Mouse (Mus musculus): ENCODE measurements at regions not wholly inside any gene's neighbourhood (a gene's known extent, or its start where the extent isn't known, plus 50 kb on each side); places are given as distances from the start of the nearest gene placed in this dataset.

DNA sequence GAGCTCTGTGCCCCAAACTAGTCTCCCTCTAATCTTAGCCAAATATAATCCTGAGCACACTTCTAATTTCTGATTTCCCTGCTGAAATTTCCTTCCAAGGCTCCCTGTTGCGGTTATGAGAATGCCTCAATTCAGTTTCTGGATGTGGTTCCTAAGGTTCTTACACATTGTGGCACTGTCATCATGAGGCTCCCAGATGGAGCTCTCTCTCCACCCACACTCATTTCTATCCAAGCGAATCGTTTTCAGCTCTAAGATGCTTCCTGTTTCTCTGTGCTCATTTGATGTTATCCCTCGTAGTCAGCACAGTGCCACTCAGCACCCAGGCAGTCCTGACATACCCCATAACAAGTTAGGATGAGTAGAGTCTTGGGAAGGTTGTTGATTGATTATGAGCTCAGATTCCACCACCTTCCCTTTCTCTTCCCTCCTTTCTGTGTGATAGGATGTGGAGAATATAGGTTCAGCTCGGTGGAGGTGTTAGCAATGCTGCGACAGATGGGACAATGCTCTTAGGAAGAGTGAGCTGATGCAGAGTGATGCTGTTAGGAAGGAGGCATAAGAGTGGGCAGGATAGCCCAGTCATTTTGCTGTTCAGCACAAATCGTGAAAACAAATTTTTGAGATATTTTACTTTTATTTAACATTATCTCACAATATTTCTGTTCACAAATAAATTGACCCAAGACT lies 808.7 kb upstream of the Zeb2 start:
- Histone ChIP-seq H3K9me3 (replicated peaks) (no peaks in the 10 kb centered on the region), H3K27me3 (no peaks in the 10 kb centered on the region), H3K4me1 (replicated peaks) (no peaks in the 10 kb centered on the region), H3K4me2 (no peak overlapping the region), H3K36me3 (replicated peaks) (no peaks in the 10 kb centered on the region), H3K4me3 (replicated peaks) (no peak overlapping the region), H3K27ac (replicated peaks) (no peak overlapping the region), H3K9ac (no peak overlapping the region)
- 56% methylated on average over 7 of the region's 7 CpGs for WGBS (ENCODE audit: insufficient replicate concordance)
- no peak for ATAC-seq (ENCODE audit: insufficient read depth)

DNA sequence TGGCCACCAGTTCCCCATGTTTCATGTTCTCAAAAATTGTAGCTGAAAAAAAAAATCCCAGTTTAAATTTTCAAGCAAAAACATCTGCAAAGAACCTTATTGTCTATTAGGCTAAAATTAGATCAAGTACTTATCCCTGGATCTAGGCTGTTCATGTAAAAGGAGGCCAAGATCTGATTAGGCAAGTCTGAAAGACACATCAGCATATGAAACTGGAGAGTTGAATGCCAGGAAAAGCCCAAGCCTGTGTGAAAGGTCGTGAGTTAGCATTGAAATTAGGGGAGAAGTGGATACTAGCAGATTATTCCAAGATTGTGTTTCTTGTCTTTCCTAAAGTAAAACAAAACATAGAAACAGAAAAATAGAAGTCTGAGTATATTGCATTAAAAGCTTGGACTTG lies 791.7 kb upstream of the Zeb2 start:
- Histone ChIP-seq H3K9me3 (replicated peaks) (no peaks in the 10 kb centered on the region), H3K27me3 (no peaks in the 10 kb centered on the region), H3K36me3 (replicated peaks) (no peaks in the 10 kb centered on the region), H3K4me1 (replicated peaks) (no peaks in the 10 kb centered on the region), H3K4me3 (replicated peaks) (no peak overlapping the region), H3K27ac (replicated peaks) (no peak overlapping the region), H3K4me2 (no peak overlapping the region), H3K9ac (no peak overlapping the region)
- WGBS (ENCODE audit: insufficient replicate concordance), result 19% methylated on average over 1 of the region's 1 CpGs
- ATAC-seq (ENCODE audit: insufficient read depth), result no peak

DNA sequence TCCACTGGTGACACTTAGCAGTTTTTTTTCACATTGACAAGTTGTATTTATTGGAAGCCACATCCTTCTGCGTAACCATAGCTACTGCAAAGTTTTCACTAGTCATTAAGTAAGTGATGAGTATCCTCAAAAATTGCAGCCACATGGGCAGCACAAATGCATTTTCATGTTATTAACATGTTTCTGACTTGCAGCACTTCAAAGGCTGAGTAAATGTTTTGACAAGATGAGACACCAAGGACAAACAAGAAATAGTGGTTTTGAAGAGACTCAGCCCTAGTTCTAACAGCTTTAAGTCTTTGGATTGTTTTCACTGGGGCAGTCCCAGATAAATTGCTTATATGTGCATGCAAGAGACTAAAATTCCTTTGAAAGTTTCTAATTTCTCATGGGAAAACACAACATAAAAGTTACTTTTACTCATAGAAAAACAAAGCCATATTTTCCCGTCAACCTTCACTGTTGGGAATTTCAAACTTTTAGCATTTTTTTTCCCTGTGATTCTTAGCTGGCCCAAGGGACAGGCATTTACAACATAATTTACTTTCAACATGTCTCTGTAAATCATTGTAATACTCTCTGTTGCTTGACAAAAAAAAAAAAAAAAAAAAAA lies 787.5 kb upstream of the Zeb2 start:
- Histone ChIP-seq H3K9ac (no peak overlapping the region), H3K4me1 (replicated peaks) (no peaks in the 10 kb centered on the region), H3K27me3 (no peaks in the 10 kb centered on the region), H3K27ac (replicated peaks) (no peak overlapping the region), H3K4me3 (replicated peaks) (no peak overlapping the region), H3K4me2 (no peak overlapping the region), H3K9me3 (replicated peaks) (no peaks in the 10 kb centered on the region), H3K36me3 (replicated peaks) (no peaks in the 10 kb centered on the region)
- no peak for ATAC-seq (ENCODE audit: insufficient read depth)
- 69% methylated on average over 2 of the region's 2 CpGs for WGBS (ENCODE audit: insufficient replicate concordance)

DNA sequence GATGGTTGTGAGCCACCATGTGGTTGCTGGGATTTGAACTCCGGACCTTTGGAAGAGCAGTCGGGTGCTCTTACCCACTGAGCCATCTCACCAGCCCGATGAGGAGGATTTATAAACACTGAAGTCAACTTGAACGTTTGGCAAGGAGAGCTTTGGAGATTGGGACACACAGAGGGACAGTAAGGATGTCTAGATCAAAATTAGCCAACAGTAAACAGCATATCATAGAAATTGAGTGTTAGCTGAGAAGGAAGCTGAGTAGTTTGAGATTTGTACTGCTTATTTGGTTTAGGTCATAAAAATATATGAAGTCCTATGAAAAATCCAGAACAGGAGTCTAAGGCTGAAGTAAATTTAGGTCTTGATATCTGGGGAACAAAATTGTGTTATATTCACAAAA lies 786.9 kb upstream of the Zeb2 start:
- H3K36me3 ChIP-seq (replicated peaks), result no peaks in the 10 kb centered on the region
- no peaks in the 10 kb centered on the region for H3K9me3 ChIP-seq (replicated peaks)
- H3K4me3 ChIP-seq (replicated peaks), result no peak overlapping the region
- no peak overlapping the region for H3K4me2 ChIP-seq
- WGBS (ENCODE audit: insufficient replicate concordance), result 59% methylated on average over 4 of the region's 4 CpGs
- H3K4me1 ChIP-seq (replicated peaks), result no peaks in the 10 kb centered on the region
- no peak overlapping the region for H3K27ac ChIP-seq (replicated peaks)
- no peaks in the 10 kb centered on the region for H3K27me3 ChIP-seq
- ATAC-seq (ENCODE audit: insufficient read depth), result no peak
- no peak overlapping the region for H3K9ac ChIP-seq

DNA sequence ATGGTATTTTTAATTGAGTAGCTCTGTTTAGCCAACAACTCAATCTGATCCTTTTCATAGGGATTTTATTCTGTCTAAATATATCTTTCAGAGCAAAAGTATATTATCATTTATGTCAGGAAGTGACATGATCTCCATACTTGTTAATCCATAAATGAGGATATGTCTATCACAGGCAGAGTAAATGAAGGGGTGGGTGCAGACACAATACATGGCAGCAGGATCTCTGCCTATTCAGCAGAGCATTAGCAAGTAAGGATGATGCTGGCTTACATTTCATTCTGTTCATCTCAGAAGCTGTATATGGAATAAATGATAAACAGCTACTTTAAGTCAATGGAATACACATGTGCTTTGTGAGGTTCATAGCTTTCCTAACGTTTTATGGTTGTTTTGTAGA lies 786.2 kb upstream of the Zeb2 start:
- Histone ChIP-seq H3K4me3 (replicated peaks) (no peak overlapping the region), H3K4me1 (replicated peaks) (no peaks in the 10 kb centered on the region), H3K4me2 (no peak overlapping the region), H3K27me3 (no peaks in the 10 kb centered on the region), H3K27ac (replicated peaks) (no peak overlapping the region), H3K9me3 (replicated peaks) (no peaks in the 10 kb centered on the region), H3K9ac (no peak overlapping the region), H3K36me3 (replicated peaks) (no peaks in the 10 kb centered on the region)
- no peak for ATAC-seq (ENCODE audit: insufficient read depth)
- WGBS (ENCODE audit: insufficient replicate concordance), result 45% methylated on average over 1 of the region's 1 CpGs

DNA sequence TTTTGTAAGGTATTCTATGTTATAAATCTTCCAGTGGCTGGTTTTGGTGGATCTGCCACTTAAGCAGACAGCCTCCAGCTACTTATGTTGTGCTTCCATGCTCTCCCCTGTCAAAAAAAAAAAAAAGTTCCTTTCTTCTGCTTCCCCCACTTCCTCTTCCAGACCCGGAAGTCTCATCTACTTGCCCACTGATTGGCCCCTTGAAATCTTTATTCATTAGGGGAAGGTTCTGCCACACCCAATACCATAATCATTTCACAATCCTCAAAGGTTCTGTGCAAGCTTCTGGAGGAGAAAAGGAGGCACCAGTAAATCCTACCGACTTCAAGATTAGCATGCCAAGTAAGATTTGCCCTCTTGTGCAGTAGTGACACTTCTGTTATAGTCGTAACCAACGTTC lies 784.7 kb upstream of the Zeb2 start:
- no peak for ATAC-seq (ENCODE audit: insufficient read depth)
- Histone ChIP-seq H3K36me3 (replicated peaks) (no peaks in the 10 kb centered on the region), H3K27me3 (no peaks in the 10 kb centered on the region), H3K27ac (replicated peaks) (no peak overlapping the region), H3K9me3 (replicated peaks) (no peaks in the 10 kb centered on the region), H3K4me3 (replicated peaks) (no peak overlapping the region), H3K4me1 (replicated peaks) (no peaks in the 10 kb centered on the region), H3K9ac (no peak overlapping the region), H3K4me2 (no peak overlapping the region)
- 63% methylated on average over 4 of the region's 4 CpGs for WGBS (ENCODE audit: insufficient replicate concordance)

DNA sequence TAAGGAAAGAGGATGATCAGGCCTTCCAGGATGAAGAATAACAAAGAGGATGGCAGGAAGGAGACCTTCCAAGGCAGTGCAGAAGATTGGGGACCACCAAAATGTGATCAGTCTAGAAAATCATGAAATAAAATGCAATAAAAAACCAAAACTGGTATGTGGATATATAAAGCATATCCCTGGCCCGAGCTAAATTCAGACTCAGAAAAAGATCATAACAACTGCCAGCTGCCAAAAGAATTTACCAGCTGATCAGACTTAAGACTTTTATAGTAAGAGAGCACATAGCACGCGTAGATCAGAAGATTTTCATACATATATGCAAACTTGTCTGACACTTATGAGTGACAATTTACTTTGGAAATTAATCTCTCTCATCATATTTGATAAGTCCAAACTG lies 767.5 kb upstream of the Zeb2 start:
- Histone ChIP-seq H3K9ac (no peak overlapping the region), H3K4me1 (replicated peaks) (no peaks in the 10 kb centered on the region), H3K27ac (replicated peaks) (no peak overlapping the region), H3K4me3 (replicated peaks) (no peak overlapping the region), H3K4me2 (no peak overlapping the region), H3K9me3 (replicated peaks) (no peaks in the 10 kb centered on the region), H3K27me3 (no peaks in the 10 kb centered on the region), H3K36me3 (replicated peaks) (no peaks in the 10 kb centered on the region)
- WGBS (ENCODE audit: insufficient replicate concordance), result 69% methylated on average over 3 of the region's 3 CpGs
- ATAC-seq (ENCODE audit: insufficient read depth), result no peak

DNA sequence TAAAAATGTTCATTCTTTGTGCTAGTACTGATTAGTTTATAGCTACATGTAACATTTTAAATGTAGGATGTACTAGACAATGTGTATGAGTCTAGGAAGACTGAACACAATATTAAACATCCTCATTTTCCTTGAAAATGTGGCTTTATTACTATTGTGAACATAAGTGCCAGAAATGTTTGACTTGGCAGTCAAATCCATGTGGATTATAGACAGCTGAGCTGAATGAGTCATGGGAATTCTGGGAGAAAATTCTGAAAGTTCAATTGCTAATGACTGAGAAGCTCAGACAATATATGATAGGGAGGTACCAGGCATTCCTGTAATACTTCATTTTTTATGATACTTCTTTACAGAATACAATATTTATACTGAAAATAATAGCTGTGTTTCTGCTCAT lies 761.5 kb upstream of the Zeb2 start:
- Histone ChIP-seq H3K4me1 (replicated peaks) (no peaks in the 10 kb centered on the region), H3K27ac (replicated peaks) (no peak overlapping the region), H3K27me3 (no peaks in the 10 kb centered on the region), H3K9me3 (replicated peaks) (no peaks in the 10 kb centered on the region), H3K36me3 (replicated peaks) (no peaks in the 10 kb centered on the region), H3K4me2 (no peak overlapping the region), H3K4me3 (replicated peaks) (no peak overlapping the region), H3K9ac (no peak overlapping the region)
- ATAC-seq (ENCODE audit: insufficient read depth), result no peak

DNA sequence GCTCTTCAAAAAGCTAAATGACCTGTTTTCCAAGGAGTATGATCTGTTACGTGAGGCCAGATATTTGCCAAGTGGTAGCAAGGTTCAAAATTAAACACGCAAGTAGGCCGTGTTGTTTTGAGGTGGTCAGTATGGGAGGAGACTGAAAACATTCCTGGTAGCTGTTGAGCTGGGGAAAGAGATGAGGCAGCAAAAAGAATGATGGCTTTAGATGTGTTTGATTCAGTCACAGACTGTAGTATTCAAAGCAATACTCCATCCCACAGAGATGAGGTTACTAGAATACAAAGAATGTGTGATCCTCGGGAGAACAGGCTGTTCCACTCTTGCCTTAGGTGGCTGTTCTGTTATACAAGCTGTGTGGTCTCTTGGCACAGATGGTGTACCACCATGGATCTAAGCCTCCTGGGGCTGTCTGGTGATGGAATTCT lies 742.7 kb upstream of the Zeb2 start:
- Histone ChIP-seq H3K4me2 (no peak overlapping the region), H3K9ac (no peak overlapping the region), H3K4me3 (replicated peaks) (no peak overlapping the region), H3K9me3 (replicated peaks) (no peaks in the 10 kb centered on the region), H3K27me3 (no peaks in the 10 kb centered on the region), H3K27ac (replicated peaks) (no peak overlapping the region), H3K4me1 (replicated peaks) (no peaks in the 10 kb centered on the region), H3K36me3 (replicated peaks) (no peaks in the 10 kb centered on the region)
- no peak for ATAC-seq (ENCODE audit: insufficient read depth)
- 44% methylated on average over 4 of the region's 4 CpGs for WGBS (ENCODE audit: insufficient replicate concordance)

DNA sequence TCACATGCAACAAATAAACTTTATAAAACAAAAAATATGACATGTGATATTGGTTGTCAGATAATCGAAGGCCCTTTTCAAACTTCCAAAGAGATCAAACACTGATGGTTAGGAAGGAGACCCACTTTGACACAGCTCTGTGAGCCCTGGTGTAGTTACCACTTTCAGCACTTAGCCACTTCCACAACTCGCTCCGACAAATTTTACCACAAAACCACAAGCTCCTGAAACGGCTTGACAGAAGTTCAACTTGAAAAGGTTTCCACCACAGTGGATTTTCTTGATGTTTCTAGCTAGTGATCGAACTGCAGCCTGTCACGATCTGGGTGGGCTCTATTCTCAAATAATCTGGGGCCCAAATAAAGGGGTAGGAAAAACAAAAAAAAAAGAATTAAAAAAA lies 742.2 kb upstream of the Zeb2 start:
- ATAC-seq (ENCODE audit: insufficient read depth), result no peak
- Histone ChIP-seq H3K36me3 (replicated peaks) (no peaks in the 10 kb centered on the region), H3K27me3 (no peaks in the 10 kb centered on the region), H3K27ac (replicated peaks) (no peak overlapping the region), H3K4me2 (no peak overlapping the region), H3K4me1 (replicated peaks) (no peaks in the 10 kb centered on the region), H3K4me3 (replicated peaks) (no peak overlapping the region), H3K9ac (no peak overlapping the region), H3K9me3 (replicated peaks) (no peaks in the 10 kb centered on the region)
- 17% methylated on average over 6 of the region's 6 CpGs for WGBS (ENCODE audit: insufficient replicate concordance)

DNA sequence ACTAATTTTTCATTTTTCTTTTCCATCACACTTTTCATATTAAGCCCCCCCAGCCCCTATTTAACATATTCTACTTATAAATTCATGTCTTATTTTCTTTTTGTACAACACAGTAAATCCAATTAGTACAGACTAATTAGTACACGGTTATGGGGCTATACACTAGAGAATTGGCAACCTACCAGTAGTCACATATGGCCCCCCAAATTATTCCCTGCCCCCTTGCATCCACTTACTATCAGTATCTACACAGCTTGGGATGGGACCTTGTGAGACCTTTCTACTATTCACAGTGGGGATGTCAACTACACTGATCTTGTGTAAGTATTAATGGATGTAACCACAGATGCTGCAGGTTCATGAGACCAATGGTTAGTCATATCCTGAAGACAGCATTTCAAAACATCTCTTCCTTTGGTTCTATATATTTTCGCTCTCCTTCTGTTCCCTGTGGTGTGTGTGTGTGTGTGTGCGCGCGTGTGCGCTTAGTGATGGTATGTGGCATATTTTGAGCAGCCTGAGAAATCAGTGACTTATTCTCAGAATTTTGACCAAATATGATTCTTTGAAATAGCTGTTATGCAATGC lies 732.9 kb upstream of the Zeb2 start:
- Histone ChIP-seq H3K4me3 (replicated peaks) (no peak overlapping the region), H3K4me2 (no peak overlapping the region), H3K9ac (no peak overlapping the region), H3K27me3 (no peaks in the 10 kb centered on the region), H3K27ac (replicated peaks) (no peak overlapping the region), H3K9me3 (replicated peaks) (no peaks in the 10 kb centered on the region), H3K4me1 (replicated peaks) (no peaks in the 10 kb centered on the region), H3K36me3 (replicated peaks) (no peaks in the 10 kb centered on the region)
- ATAC-seq (ENCODE audit: insufficient read depth), result no peak
- WGBS (ENCODE audit: insufficient replicate concordance), result 78% methylated on average over 6 of the region's 6 CpGs

DNA sequence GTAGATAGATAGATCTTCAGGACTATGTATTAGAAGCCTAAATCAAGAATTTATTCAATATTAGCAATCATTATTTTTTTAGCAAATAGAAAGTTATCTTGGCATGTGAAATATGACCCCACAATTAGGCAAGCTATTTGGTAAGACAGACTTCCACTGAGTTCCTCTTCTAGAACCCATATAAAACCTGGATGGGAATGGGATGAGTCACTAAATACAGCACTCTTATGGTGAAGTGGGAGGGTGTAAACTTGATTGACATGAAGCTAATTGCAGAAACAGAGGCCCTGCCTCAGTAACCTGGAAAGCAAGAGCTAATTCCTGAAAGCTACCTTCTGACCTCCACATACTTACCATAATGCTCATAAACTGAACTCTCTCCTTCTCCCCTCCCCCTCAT lies 723.2 kb upstream of the Zeb2 start:
- Histone ChIP-seq H3K27me3 (no peaks in the 10 kb centered on the region), H3K36me3 (replicated peaks) (no peaks in the 10 kb centered on the region), H3K9me3 (replicated peaks) (no peaks in the 10 kb centered on the region), H3K4me3 (replicated peaks) (no peak overlapping the region), H3K4me2 (no peak overlapping the region), H3K4me1 (replicated peaks) (no peaks in the 10 kb centered on the region), H3K27ac (replicated peaks) (no peak overlapping the region), H3K9ac (no peak overlapping the region)
- ATAC-seq (ENCODE audit: insufficient read depth), result no peak

Measured in liver, embryonic 15.5 days (tissue).